Mouse (Mus musculus) stomach, embryonic 16.5 days (tissue): ENCODE measurements around the gene Sort1. TPM values are rescaled to one million over a fixed set of nuclear protein-coding genes. Genes with fewer than 3 reads are reported as not detected.
"Not testable (repeated sequence)": the region's sequence is repeated elsewhere in the genome, so short reads cannot be mapped to it uniquely, and the experiment has no call there.

Experiments
- ATAC-seq: fragments of 200-750 bp; cut with Nextera tagmentation; 2 replicates; pipeline ENCODE4 v1.8.0; 2017; ENCODE audit warnings: moderate number of reproducible peaks, moderate TSS enrichment; ENCODE audit not compliant: insufficient read depth, low FRiP score
- H3K27ac ChIP-seq: fragments of 300-500 bp; sonication (generic); 2 replicates; pipeline ENCODE4 v1.5.1; 2014; ENCODE audit warnings: low read length
- H3K27me3 ChIP-seq: fragments of 300-500 bp; sonication (generic); 2 replicates; pipeline ENCODE4 v1.6.1; 2014; ENCODE audit warnings: low read length, control low read depth, mixed read lengths; ENCODE audit not compliant: control insufficient read depth, insufficient read depth
- H3K36me3 ChIP-seq: fragments of 300-500 bp; sonication (generic); 2 replicates; pipeline ENCODE4 v1.6.1; 2014; ENCODE audit warnings: low read length; ENCODE audit not compliant: control insufficient read depth, insufficient read depth
- H3K4me1 ChIP-seq: fragments of 300-500 bp; sonication (generic); 2 replicates; pipeline ENCODE4 v1.6.1; 2014; ENCODE audit warnings: low read length, control low read depth, mixed read lengths; ENCODE audit not compliant: control insufficient read depth, insufficient read depth
- H3K4me2 ChIP-seq: fragments of 300-500 bp; sonication (generic); 2 replicates; pipeline ENCODE4 v1.6.1; 2014; ENCODE audit warnings: low read depth, low read length, mixed read lengths
- H3K4me3 ChIP-seq: fragments of 300-500 bp; sonication (generic); replicated peaks from 2 replicates; pipeline ENCODE4 v1.5.1; 2014; ENCODE audit warnings: mild to moderate bottlenecking, low read length
- H3K9ac ChIP-seq: fragments of 300-500 bp; sonication (generic); 2 replicates; pipeline ENCODE4 v1.6.1; 2014; ENCODE audit warnings: low read length
- H3K9me3 ChIP-seq: fragments of 300-500 bp; sonication (generic); replicated peaks from 2 replicates; pipeline ENCODE4 v1.6.1; 2016; ENCODE audit warnings: low read length, control low read depth; ENCODE audit not compliant: control insufficient read depth
- WGBS: fragments of 180-500 bp; shearing (Covaris S2); extraction: QIAGEN DNeasy Blood & Tissue Kit; methylation state at CpG from one replicate; pipeline ENCODE4 v1.1.7; 2014; 5-methylcytosine and 5-hydroxymethylcytosine counted together
- polyA plus RNA-seq: library from polyadenylated mRNA; unstranded; fragments of >200 nt; fragmentation: Nextera tagmentation; extraction: Ambion mirVana; gene quantifications from 2 replicates; pipeline ENCODE4 v1.2.1, GENCODE M21; 2015

Gene Sort1
- 7.4 and 8.6 TPM in 2 replicates for polyA plus RNA-seq

- Histone ChIP-seq H3K27ac (peak within 1 kb of the TSS; percentile 93), H3K4me2 (peak within 1 kb of the TSS; percentile 83), H3K9ac (peak within 1 kb of the TSS; percentile 87), H3K9me3 (no peaks in the 10 kb centered on the region), H3K4me3 (peak within 1 kb of the TSS; percentile 85), H3K27me3 (no peaks in the 10 kb centered on the region), H3K4me1 (peaks cover 35% of the 10 kb centered on the region), H3K36me3 (no peaks in the 10 kb centered on the region)
- peak; percentile 96 for ATAC-seq
- under 1% methylated on average over 106 of the region's 109 CpGs for WGBS
Measured at GRCm38 (mm10) chr3:108283781-108284601, at the start of gene Sort1. TSS of gene Sort1 (plus strand) at chr3:108284082.

GRCm38 (mm10) chr3:108237474-108238102, 46.3 kb upstream of the Sort1 start:
- not testable (repeated sequence) for ATAC-seq, H3K4me1 ChIP-seq, H3K9me3 ChIP-seq, H3K27me3 ChIP-seq, H3K9ac ChIP-seq, H3K4me3 ChIP-seq, H3K27ac ChIP-seq, H3K36me3 ChIP-seq, H3K4me2 ChIP-seq
- WGBS = 82% methylated on average over 4 of the region's 4 CpGs

DNA sequence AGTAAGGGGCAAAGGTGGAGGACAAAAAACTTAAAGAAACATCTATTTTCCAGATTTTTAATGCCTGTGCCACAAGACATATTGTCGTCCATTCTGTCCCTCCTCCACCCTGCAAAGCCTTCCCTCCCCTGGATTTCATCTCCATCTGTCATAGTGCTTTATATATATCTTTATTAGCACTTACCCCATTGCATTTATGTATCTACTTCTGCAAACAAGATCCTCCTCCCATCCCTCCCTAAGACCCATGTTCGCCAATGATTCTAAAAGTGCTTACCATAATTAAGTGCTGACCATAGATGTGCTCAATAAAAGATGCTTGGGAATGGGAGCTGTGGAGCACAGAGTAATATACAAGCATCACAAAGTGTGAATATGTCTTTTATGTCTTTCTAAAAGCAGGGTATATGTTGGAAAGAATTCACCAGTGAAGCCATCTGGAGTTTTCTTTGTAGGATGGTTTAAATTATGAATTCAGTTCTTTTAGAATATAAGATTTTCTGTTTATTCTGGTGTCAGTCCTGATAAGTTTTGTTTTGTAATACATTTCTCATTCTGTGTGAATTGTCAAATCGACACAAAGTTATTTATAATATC, 42.5 kb upstream of the Sort1 start:
- no peak for ATAC-seq
- Histone ChIP-seq H3K4me3 (no peak overlapping the region), H3K9ac (no peak overlapping the region), H3K9me3 (no peaks in the 10 kb centered on the region), H3K27ac (no peak overlapping the region), H3K4me2 (no peak overlapping the region), H3K27me3 (no peaks in the 10 kb centered on the region), H3K4me1 (no peaks in the 10 kb centered on the region), H3K36me3 (no peaks in the 10 kb centered on the region)
- 85% methylated on average over 3 of the region's 3 CpGs for WGBS

GRCm38 (mm10) chr3:108246857-108247256, 37.0 kb upstream of the Sort1 start:
- H3K9ac ChIP-seq = no peak overlapping the region
- H3K27ac ChIP-seq = no peak overlapping the region
- H3K4me1 ChIP-seq = no peaks in the 10 kb centered on the region
- H3K36me3 ChIP-seq = no peaks in the 10 kb centered on the region
- H3K4me3 ChIP-seq = no peak overlapping the region
- no peak for ATAC-seq
- no peaks in the 10 kb centered on the region for H3K9me3 ChIP-seq
- no peaks in the 10 kb centered on the region for H3K27me3 ChIP-seq
- no peak overlapping the region for H3K4me2 ChIP-seq
- 80% methylated on average over 2 of the region's 2 CpGs for WGBS

DNA sequence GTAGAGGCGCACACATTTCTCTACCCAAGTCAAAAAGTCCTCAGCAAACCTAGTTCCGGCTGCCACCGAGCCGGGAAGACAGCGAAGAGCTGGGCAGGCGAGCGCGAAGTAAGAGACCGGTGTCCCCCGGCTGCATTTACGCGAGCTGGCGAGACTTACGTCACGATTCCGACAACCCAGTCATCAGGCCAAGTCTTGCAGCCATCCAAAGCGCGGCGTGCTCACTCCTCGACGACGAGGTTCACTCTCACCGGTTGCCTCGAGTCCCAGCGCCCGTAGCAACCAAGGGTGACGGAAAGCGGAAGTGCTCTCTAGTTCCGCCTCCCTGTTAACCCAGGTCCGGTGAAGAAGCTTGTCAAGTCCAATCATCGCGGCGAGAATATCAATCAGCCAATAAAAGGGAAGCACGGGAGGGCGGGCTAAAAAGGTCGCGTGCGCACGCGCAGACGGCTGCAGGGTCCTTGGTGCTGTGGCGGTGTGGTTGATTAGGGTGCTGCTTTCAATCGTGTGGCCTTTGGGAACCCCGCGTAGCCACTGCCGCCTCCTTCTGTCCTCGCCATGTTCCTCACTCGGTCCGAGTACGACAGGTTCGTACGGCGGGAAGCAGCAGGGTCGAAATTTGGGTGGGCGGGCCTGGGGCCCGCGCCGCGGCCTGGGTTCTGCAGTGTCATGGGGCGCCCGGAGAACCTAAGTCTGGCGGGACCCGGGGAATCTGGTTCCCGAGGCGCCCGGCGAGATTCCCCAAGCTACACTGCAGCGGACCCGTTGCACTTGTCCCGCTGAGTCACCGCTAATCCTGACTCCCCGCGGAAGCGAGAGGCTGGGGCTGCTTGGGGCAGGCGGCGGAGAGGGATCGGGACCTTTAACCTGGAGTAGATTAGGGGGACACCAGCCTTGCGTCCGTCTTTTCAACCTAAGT, 26.9 kb upstream of the Sort1 start, which contains the start of gene Psma5:
Psma5 (plus strand) TSS at position 208 of the 919 bp plus-strand sequence.
- ATAC-seq = peak; percentile 99
- Histone ChIP-seq H3K9me3 (no peaks in the 10 kb centered on the region), H3K4me2 (peak within 1 kb of the TSS; percentile 84), H3K27me3 (no peaks in the 10 kb centered on the region), H3K9ac (peak within 1 kb of the TSS; percentile 91), H3K27ac (peak within 1 kb of the TSS; percentile 46), H3K36me3 (no peaks in the 10 kb centered on the region; the same call in 1 of the 2 replicates), H3K4me3 (peak within 1 kb of the TSS; percentile 97), H3K4me1 (peaks cover 12% of the 10 kb centered on the region)
- under 1% methylated on average over 79 of the region's 79 CpGs for WGBS

GRCm38 (mm10) chr3:108257831-108258500, 25.9 kb upstream of the Sort1 start:
- H3K27me3 ChIP-seq = no peaks in the 10 kb centered on the region
- H3K4me1 ChIP-seq = peaks cover 12% of the 10 kb centered on the region
- WGBS = 60% methylated on average over 3 of the region's 3 CpGs
- ATAC-seq = no peak
- H3K9ac ChIP-seq = peak overlapping the region; percentile 91
- peaks cover 4% of the 10 kb centered on the region; the same call in 1 of the 2 replicates for H3K36me3 ChIP-seq
- peak overlapping the region; percentile 84 for H3K4me2 ChIP-seq
- H3K9me3 ChIP-seq = no peaks in the 10 kb centered on the region
- H3K4me3 ChIP-seq = peak overlapping the region; percentile 97
- H3K27ac ChIP-seq = no peak overlapping the region

GRCm38 (mm10) chr3:108259319-108259718, 24.6 kb upstream of the Sort1 start:
- H3K4me3 ChIP-seq = no peak overlapping the region
- H3K27me3 ChIP-seq = no peaks in the 10 kb centered on the region
- no peak overlapping the region for H3K27ac ChIP-seq
- no peak for ATAC-seq
- H3K4me1 ChIP-seq = peaks cover 12% of the 10 kb centered on the region
- H3K9ac ChIP-seq = no peak overlapping the region
- peaks cover 4% of the 10 kb centered on the region; the same call in 1 of the 2 replicates for H3K36me3 ChIP-seq
- no peak overlapping the region for H3K4me2 ChIP-seq
- no peaks in the 10 kb centered on the region for H3K9me3 ChIP-seq
- 62% methylated on average over 3 of the region's 3 CpGs for WGBS

DNA sequence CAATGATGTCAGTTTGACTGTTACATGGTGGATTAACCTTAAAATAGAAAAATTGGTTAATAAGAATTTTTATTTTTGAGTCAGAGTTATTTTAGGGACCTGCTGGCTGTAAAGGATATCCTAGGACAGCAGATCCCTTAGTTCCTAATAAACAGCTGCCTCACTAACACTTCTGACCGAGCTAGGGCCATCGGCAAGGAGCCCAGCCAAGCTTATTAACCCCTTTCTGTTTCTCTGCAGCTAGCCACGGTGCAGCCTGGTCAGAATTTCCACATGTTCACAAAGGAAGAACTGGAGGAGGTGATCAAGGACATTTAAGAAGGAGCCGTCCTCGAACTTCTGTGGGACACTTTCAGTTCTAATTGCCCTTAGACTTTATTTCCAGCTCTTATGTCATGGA, 4.4 kb upstream of the Sort1 start:
- H3K4me2 ChIP-seq, ATAC-seq, H3K9ac ChIP-seq, H3K4me1 ChIP-seq, H3K27ac ChIP-seq, H3K27me3 ChIP-seq, H3K9me3 ChIP-seq, H3K4me3 ChIP-seq: not testable (repeated sequence)
- WGBS = 75% methylated on average over 5 of the region's 5 CpGs
- H3K36me3 ChIP-seq = 0 out of 2 replicates have a peak, but pooled peaks cover 10% of the 10 kb centered on the region
